Mouse (Mus musculus): Measurements from ENCODE around the gene Tmem17.

Gene Tmem17

DNA sequence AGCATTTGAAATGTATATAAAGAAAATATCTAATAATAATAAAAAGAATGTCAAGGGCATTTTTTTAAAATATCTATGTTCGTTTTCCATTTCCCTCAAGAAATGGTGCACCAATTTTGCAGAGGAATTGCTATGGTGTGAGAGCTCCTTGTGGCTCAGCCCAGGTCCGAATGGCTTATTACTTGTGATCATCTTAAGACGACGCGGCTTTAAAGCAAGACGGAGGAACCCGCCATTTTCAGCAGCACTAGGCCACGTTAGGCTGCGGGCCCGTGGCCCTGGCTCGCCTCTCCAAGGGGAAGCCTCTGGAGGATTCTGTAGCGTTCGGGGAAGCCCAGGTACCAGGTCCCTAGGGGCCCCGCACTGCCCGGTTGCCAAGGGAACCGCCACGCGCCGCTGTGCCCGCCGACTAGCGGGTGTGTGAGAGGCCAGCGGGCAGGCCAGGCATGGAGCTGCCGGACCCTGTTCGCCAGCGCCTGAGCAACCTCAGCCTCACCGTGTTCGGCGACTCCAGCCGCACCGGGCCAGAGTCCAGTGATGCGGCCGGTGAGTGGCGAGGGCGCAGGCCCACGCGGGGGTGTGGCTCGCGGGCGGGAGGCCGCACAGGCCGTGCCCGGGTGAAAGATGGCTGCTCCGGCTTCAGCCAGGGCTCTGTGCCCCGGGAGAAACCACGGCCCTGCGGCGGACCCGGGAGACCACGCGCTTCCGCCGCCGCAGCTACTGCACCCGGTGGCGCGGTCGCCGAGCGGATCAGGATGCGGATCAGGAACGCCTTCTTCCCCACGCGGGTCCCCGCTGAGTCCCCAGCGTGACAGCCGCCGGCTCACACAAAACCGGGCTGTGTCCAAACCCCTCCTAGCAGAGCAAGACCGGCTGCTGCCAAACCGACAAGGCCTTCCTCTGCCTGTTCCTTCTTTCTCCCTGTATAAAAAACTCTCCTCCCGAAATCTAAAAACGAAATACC lies at the start of gene Tmem17:
Gene Tmem17 (plus strand): TSS at position 51 of the 964 bp plus-strand sequence.
- in situ Hi-C loops (cut with MboI; ENCODE audit: low sequenced_read_pairs): no loop called here

DNA sequence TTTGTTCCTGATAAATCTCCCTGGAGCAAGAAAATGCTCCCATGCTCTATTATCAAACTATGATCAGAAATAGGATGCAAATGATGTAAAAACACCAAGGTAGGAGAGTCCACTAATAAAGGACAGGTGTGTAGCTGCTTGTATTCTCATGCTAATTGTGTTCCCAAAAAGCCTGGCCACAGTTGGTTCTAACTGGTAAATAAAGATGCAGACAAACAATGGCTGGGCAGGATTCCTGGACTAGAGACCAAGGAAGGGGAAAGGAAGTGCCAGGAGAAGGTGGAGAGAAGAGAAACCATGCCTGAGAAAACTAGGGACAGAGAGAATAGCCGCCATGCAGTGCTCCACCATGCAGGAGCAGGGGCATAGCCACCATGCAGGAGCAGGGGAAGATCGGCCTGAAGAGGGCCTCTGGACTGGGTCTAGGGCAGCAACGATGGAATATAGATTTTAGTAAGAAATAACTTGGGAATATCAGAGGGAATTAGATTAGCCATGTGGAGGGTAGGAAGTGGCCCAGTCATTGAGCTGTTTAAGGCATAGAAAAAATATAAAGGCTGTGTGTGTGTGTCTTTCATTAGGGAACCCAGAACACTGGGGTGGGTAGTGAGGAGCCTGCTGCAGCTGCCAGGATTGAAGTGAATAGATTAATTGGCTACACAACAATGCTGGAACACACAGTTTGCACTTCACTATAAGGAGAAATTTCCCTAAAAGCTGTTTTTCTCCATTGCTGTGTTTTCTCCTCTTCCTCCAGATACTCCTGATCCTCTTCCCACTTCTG lies 31.9 kb upstream of the Tmem17 start:
- in situ Hi-C loops (cut with MboI; ENCODE audit: low sequenced_read_pairs): no loop called here

DNA sequence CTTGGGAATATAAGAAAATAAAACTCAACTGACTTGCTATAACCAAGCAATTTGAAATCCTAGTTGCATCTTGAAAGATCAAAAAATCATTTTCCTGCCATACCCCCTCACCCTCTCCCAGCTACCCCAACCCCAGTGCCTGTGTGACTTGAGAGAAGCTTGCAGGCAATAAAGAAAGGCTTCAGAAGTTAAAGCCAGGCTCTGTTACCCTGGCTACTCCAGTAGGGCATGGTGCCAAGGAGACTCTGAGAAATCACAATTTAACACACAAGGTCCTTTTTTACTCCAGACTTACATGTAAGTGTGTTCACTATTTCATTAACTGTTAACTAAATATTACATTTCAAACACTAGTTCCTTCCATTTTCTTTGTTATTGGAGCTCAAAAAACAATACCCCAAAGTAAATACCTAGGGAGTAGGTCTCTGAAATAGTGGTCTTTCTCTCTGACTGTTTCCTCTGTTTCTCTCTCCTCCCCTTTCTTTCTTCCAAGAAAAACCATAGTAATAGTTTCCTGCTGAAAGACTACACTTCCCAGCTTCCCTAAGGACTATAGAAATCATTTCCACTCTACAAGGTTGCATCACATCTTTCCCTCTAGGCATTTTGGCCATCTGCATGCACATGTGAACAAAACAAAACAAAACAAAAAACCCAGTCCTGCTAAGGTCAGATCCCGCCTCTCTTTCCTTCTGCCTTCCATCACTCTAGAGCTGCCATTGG lies 30.1 kb upstream of the Tmem17 start:
- in situ Hi-C loops (cut with MboI; ENCODE audit: low sequenced_read_pairs): no loop called here

DNA sequence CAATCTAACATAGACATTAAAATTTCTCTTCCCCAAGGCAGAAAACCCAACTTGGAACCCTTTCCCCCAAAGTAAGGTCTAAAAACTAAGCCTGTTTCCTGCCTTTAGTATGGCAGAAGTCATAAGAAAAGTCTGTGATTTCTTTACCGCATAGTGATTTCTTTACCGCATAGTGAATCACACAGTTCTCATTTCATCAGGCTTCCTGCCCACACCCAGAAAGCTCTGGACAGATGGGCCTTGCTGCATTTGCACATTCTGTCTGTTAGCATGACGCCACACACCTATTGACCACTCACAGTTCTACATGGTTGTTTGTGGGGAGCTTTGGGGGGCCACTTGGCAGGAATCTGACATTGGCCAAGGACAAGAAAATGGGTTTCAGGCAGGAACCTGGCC lies 29.5 kb upstream of the Tmem17 start:
- in situ Hi-C loops (cut with MboI; ENCODE audit: low sequenced_read_pairs): no loop called here

DNA sequence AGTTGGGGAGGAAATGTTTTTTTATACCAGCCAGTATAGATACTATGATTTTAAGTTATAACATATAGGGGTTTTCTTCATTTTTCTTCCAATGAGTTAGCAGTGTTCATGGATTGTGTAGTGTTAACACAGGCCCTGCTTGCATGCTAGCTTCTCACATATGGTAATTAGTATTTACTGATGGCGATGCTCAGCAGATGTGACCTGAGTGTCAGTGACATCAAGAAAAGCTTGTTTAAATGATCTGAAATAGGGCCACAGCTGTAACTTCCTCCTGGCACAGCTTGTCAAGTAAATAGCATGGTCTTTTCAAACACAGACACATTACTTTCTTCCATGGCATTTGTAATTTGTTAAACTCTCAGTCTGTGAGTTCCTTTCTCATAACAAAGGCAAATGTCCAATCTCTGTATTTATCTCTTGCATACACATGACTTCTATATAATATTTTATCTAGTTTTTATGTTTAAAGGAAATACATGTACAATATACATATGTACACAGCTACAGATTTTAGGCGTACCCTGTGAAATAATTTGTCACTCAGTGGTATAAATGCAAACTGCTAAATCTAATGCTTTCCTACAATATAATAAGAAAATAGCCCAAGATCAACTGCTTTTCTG lies 18.1 kb upstream of the Tmem17 start:
- in situ Hi-C loops (cut with MboI; ENCODE audit: low sequenced_read_pairs): no loop called here

DNA sequence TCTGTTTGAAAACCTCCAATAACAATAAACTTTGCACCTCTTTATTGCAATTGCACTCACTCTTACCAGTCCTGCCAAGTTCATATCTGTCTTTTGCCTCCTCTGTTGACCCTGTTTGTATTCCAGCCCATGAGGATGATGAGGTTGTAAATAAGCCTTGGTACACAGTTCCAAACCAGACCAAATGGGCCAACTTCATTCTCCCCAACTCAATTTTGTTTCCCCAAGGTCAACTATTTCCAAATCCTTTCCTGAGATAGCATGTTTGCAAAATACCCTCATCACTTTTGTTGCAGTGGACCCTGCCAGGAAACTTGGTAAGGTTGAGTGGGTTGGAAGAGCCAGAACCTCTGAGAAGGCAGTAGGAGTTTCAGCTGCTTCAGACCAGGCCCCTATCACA lies 16.9 kb upstream of the Tmem17 start:
- in situ Hi-C loops (cut with MboI; ENCODE audit: low sequenced_read_pairs): no loop called here

DNA sequence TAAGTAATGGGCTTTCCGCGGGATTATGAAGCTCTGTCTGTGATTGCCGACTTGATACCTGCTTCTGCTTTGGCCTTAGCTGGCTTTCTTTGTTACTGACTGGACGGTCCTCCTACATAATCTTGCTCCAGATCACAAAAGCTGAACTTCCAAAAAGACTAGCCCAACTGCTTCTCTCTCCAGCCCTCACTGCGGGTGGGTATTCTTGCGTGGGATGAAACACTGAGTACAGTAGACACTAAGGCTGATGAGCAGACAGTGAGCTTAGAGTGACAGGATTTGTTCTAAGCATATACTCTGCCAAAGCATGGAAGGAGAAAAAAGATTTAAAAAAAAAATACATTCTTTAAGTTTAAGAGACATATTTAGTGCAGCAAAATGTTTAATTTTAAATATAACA lies 12.5 kb upstream of the Tmem17 start:
- in situ Hi-C loops (cut with MboI; ENCODE audit: low sequenced_read_pairs): no loop called here

DNA sequence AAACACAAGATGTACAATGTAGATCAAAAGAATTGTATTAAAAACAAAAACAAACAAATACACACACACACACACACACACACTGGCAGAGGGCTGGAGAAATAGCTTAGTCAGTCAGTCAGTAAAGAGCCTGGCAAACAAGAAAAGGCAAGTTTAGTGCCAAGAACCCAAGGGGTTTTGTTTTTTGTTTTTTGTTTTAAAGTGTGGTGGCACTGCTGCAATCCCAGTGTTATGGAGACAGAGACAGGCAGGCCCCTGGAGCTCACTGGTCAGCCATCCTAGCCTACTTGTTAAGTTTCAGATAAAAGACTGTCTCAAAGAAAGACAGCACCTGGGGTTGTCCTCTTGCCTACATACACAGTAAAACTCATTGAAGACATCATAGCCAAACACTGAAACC lies 12.0 kb upstream of the Tmem17 start:
- in situ Hi-C loops (cut with MboI; ENCODE audit: low sequenced_read_pairs): no loop called here

DNA sequence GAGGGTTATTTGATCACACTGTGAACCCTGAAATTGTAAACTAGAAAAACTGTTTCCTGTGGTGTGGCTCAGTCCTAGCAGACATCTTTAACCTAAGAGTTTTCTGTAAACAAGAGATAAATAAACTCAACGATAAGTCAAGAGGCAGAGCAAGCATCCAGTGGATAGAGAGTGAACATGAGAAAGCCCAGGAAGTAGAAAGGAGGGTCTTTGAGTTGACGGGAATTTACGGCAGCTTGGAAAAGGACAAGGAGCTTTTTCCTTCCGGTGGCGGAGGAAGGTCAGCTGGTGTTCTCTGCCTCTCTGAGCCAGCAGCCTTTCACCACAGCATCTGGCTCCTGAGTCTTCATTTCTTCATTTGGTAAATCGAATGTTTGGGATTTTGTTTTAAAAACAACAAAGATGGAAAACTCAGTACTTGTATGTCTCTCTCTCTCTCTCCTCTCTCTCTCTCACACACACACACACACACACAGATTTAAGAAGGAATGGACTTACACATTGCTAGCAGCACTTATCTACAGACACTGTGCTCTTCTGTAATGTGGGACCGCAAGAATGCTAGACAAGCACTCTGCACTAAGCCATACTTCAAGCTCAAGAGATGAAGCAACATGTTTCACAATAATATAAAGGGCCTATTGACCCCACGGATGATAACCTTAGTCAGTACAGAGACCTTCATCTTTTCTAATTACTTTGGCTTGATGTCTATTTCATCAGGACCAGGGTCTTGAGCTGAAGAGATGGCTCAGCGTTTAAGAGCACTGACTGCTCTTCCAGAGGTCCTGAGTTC lies 10.9 kb upstream of the Tmem17 start:
- in situ Hi-C loops (cut with MboI; ENCODE audit: low sequenced_read_pairs): no loop called here

DNA sequence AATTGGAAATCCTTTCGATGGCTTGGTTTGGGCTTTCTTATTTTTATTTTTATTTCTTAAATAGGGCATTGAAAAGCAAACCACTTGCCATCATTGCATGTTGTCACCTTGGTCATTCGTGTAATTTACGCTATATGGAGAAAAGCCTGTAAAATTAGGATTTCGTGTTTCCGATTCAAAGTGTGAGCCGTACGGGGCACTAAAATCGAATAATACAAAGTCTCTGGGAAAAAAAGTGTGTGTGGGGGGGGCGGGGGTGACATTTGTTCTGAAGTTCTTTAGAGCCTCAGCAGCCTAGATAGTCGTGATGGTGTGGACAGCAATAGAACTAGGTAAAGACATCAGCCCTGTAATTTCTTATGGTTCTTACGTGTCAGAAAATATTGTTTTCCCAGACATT lies 1.2 kb downstream of the Tmem17 start:
- in situ Hi-C loops (cut with MboI; ENCODE audit: low sequenced_read_pairs): no loop called here

DNA sequence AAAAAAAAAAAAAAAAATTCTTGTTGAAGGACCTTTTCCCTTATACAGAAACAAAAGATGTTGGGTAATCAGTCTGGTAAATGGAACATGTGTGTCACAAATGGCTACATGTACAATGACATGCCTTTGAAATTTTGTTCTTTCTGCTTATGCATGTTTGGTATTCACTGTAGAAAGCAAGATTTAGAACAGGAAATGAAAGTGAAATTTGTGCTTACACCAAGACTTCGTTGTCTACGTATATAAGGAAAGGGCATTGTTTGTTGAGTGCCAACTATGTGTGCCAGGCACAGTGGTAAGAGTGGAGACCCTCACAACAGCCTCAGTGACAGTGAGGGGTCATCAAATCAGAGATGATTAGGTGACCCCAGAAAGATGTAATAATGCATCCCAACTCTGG lies 3.2 kb downstream of the Tmem17 start:
- in situ Hi-C loops (cut with MboI; ENCODE audit: low sequenced_read_pairs): no loop called here

DNA sequence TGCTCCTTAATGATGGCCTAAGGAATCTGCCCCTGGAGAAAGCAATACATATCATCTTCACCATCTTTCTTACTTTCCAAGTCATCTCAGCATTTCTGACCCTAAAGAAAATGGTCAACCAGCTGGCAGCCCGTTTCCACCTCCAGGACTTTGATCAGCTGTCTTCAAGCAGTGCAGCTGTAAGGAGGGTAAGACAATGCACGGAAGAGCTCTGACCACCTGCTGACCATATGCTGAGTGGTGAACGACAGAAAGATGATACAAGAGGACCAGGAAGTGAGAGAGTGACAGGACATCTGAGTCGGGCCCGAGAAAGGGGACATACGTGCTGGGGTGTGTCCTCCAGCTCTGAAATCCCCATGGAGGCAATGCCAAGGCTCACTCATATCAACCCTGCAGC lies 6.6 kb downstream of the Tmem17 start:
- in situ Hi-C loops (cut with MboI; ENCODE audit: low sequenced_read_pairs): no loop called here

DNA sequence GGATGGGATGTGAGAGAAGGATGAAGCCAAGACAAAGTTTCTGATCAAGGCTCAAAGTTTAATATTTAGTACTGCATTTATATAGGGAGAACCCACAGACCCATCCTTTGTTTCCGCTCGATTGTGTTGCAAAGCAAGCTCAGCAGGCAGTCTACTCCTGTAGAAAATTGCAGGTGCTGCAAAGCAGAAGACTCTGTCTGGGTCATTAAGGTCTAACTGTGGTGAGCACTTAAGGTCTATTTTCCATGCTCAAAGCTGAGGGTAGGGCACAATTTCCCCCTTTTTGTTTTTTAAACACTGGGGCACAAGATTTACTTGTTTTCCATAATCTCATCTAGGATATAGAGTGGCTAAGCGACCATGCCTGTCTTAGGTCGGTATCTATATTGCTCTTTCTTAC lies 8.4 kb downstream of the Tmem17 start:
- in situ Hi-C loops (cut with MboI; ENCODE audit: low sequenced_read_pairs): no loop called here

DNA sequence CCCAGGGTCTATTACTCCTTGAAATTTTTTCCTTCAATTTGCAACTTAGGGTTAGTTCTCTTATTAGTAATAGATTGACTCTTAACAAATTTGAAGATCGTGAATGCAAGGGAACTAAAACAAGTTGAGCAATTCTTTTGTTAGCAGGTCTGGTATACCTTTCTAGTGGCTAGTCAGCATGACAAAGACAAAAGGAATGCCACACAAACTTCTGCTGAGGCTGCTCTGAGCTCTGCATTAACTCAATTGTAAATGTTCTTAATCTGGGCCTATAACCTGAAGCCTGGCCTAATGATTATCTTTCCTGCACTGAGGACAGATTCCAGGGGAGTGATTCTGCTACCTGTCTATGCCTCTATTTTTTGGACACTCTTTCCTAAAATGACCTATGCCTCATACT lies 12.7 kb downstream of the Tmem17 start:
- in situ Hi-C loops (cut with MboI; ENCODE audit: low sequenced_read_pairs): no loop called here

DNA sequence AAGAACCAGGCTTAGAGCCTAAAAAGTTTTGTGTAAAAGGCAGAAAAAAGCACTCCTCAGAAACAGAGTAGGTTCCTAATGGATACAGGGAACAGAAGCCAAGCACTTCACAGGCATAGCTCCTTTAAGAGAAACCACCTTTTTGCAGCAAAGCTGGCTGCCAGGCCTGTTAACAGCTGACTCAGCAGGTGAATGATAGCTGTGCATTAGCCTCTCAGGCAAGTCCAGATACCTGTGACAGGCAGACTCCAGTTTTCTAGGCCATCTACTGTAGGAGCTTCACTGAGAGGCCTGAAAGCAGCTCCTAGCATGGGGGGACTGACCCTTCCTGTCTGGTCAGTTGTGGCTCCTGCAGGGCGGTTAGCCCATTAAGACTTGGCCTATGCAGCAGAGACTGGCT lies 28.7 kb downstream of the Tmem17 start:
- in situ Hi-C loops (cut with MboI; ENCODE audit: low sequenced_read_pairs): no loop called here

DNA sequence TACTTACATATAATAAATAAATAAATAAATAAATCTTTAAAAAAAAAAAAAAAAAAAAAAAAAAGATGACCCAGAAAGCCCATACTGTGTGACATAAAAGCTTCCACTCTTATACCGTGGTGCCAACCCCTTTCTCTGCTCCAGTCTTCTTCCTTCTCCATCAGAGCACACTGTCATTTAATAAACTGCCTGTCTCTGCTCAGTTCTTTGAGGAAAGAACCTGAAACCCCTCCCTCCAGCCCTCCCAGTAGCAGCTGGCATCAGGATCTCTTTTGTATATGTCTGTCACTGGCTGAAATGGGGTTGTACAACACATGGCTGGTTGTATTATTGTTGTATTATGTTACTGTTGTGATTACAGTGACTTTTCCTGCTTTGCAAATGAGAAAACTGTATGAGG lies 48.2 kb downstream of the Tmem17 start:
- in situ Hi-C loops (cut with MboI; ENCODE audit: low sequenced_read_pairs): no loop called here

DNA sequence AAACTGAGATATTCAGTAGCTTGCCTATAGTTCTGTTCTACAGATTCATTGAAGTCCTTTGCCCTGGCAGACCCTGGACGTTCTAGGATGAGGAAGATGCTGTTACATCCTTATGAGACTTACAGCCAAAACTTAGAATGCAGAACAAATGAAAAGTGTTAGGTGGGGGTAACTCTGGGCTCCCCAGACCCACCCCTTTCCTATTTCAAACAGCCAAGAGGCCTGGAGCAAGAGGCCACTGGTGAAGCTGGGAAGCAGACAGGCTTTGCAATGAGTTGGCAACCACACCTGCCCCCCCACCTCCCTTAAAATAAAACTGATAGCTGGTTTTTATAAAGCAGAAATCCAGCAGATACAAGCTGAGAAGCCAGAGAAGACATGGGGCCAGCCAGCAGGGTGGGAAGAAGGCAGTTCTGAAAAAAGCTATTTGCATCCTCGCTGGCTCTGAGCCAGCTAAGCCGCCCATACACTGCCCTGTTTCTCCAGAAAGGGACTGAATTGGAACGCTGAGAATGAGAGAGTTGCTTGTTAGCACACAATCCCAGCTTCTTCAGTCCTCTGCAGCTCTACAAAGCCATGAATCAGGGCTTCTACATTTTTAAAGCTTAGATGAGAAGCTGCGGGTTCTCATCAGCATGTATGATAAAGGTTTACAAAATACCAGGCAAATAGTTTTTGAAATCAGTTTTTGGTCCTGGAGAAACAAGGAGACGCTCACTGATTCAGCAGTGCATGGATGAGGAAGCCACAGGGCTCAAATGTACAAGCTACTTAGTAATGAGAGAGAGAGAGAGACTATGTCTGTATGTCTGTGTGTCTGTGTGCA lies 48.8 kb downstream of the Tmem17 start:
- in situ Hi-C loops (cut with MboI; ENCODE audit: low sequenced_read_pairs): no loop called here

DNA sequence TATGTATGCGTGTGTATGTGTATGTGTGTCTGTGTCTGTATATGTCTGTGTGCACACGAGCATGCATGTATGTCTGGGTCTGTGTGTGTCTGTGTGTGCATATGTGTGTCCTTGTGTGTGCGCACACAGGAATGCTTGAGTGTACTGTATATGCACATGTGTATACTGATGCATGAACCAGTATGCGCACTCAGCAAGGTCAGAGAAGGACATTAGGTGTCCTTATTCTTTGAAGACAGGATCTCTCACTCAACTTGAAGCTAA lies 49.4 kb downstream of the Tmem17 start:
- in situ Hi-C loops (cut with MboI; ENCODE audit: low sequenced_read_pairs): no loop called here

DNA sequence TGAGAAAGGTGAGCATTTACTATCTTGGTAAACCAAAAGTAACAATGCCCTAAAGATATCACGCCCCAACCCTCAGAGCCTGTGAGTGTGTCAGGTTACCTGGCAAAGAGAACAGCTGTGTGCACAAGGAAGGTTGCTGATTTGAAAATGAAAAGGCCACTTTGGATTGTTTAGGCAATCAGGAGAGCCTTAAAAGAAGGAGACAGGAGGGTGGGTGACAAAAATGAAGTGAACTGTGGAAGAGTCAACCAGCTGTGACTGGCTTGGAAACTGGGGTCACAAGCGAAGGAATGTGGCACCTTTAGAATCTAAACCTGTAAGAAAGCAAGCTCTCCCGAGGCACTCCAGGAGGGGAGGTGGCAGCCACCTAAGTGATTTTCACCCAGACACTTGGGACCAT lies 51.8 kb downstream of the Tmem17 start:
- in situ Hi-C loops (cut with MboI; ENCODE audit: low sequenced_read_pairs): no loop called here

DNA sequence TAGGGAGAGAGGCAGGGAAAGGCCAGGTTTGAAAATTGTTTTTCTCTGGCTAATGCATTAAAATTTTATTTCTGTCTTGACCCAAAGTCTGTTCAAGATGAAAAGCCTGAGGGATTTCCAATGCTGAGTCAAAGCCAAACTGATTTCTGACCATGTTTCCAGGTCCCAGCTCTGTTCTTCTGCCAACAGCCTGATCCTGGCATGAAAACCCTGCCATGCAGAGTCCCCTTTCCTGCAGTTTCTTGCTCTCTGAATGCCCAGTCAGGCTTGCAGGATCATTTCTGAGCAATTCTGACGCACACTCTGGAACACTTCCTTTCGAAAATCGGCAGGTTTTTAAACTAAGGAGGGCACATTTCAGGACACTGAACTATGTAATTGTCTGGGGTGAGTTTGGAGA lies 52.8 kb downstream of the Tmem17 start:
- in situ Hi-C loops (cut with MboI; ENCODE audit: low sequenced_read_pairs): no loop called here
